Mouse (Mus musculus): ENCODE measurements around the gene Map3k7.

The Map3k7 gene

DNA sequence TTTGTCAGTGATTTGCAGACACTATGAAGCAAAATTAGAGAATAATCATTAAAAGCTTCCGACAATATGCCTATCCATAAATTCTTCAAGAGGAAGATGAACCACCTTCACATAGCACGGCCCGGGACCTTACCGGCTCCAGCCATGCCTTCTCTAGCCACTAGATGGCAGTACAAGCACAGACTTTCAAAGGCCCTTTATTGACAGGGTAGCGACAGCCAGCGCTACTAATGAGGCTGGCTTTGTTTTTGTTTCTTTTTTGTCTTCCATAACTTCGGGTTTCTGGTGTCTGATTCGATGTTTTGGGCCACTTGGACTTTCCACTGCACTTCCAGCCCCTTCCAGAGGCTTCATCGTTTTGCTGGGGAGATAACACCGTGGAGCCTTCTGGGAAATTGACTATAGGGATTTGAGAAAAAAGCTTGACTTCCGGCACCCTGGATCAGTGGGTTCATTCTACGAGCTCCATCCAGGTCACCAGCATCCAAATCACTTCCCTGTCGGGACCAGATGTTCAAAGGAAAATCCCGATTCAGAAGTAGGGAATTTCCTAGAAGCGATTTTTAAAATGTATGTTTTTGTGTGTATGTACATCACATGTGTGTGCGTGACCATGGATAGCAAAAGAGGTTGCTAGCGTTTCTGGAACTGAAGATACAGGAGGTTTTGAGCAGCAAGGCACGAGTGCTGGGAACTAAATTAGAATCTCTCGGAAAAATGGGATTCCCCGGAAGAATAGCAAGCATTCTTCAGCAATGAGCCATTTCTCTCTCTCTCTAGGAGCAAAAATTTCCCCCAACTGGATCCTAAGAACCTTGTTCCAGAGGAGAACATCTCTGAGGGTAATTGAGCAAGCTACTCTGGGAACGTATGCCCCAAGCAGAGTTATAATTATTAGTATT is 91.5 kb downstream of the Map3k7 start:
- in situ Hi-C loops (cut with MboI, MseI), result loop anchor here (5.0 to 10.0 kb wide), 7 partner anchors 177 to 519 kb away; no protein-coding TSS in a partner anchor

DNA sequence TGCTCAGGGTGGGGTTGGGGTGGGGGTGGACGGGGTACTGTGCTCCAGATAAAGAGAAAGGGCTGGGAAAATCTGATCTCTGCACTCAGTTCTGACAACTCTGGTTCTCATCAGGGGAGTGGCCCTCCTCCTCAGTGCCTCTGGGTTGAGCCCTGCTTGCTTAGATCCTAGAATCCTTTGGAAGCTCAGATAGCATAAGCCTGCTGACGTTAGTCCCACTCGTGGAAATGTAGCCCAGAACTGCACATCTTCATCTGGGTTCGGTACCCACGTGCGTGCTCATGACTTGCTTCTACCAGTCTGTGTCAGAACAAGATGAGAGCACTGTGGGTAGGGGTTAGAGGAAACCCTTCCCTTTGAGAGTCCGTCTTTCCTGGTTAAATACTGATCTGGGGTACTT is 92.5 kb downstream of the Map3k7 start:
- in situ Hi-C loops (cut with MboI, MseI), result loop anchor here (5.0 to 10.0 kb wide), 7 partner anchors 176 to 518 kb away; no protein-coding TSS in a partner anchor

DNA sequence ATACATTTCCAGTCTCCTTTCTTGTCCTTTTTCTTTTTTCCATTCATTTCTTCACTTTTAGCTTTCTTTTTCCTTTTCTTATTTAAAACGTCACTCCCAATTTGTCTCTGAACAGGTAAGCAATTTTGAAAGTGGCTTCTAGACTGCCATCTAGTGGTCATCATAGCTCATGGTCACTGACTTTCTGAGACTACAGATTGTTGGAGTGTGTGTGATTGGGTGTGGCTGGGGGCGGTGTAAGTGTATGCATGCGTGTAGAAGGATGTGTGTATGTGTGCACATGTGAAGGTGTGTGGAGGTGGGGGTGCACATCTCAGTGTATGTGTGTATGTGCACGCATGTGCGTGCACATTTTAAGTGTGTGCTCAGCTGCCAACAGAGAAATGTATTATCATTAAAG is 93.2 kb downstream of the Map3k7 start:
- in situ Hi-C loops (cut with MboI, MseI), result loop anchor here (5.0 to 10.0 kb wide), 7 partner anchors 175 to 518 kb away; no protein-coding TSS in a partner anchor

DNA sequence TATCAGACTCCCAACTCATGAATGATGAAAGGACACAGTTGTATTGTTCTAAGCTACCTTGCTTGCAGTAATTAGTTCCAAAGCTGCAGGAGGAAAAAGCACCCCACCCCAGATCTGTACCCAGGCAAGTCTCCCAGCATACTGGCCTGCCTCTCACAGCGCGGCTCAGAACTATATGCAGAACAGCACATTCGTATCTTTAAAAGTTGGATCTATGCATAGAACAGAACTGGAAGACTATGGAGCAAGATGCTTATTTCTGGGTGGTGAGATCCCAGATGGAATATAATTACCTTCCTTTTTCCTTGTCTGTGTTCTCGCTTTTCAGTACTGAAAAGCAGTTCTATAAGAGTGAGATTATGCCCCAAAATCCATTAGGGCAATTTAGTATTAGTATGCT is 96.8 kb downstream of the Map3k7 start:
- in situ Hi-C loops (cut with MboI, MseI), result no loop called here

DNA sequence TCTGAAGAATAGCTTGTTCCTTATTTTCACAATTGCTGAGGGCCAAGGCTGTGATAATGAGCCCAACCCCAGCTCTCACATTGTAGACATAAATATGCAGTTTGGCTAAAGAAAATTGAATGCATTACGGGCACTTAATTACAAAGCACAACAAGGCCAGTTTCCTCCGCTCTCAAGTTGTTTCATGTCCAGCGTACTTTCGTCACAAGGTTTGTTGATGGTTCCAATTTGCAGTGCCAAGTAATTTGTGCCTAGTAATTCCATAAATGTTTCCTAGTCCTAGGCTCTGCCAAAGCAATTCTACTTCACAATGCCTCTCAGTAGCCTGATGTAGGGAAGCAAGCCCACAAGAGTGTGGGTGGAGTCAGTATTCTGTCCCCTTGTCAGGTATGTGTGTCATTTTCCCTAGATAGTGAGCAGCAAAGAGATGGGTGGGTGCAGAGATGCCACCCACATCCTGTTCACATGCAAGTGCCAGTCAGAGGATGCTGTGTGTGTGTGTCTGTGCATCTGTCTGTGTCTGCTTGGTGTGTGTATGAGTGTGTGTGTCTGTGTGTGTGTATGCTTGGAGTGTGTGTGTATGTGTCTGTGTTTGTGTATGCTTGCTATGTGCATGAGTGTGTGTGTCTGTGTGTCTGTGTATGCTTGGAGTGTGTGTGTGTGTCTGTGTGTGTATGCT is 98.6 kb downstream of the Map3k7 start:
- in situ Hi-C loops (cut with MboI, MseI), result no loop called here

DNA sequence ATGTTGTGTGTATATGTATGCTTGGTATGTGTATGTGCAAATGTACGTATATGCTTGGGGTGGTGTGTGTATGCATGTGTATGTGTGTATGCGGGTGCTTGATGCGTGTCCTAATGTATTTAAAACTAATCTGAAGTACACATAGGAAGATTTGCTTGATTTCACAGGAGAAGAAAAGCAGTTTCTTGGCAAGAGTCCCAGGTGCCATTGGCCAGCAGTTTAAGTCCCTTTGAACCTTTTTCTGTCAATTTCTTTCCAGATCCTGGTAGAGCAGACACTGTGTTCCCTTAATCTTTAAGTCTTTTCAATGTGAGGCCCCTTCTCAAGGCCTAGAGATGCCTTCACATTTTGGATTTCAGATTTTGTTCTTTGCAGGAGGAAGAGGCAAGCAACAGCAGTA is 99.4 kb downstream of the Map3k7 start:
- in situ Hi-C loops (cut with MboI, MseI), result no loop called here
